Mouse (Mus musculus) lung, embryonic 14.5 days (tissue): Measurements from ENCODE around the gene Ott. TPM values are rescaled to one million over a fixed set of nuclear protein-coding genes. Genes with fewer than 3 reads are reported as not detected.
"Not testable (repeated sequence)": the region's sequence is repeated elsewhere in the genome, so short reads cannot be mapped to it uniquely, and the experiment has no call there.

Experiments used
- ATAC-seq: fragments of 200-750 bp; cut with Nextera tagmentation; 2 replicates; pipeline ENCODE4 v1.8.0; 2017; ENCODE audit warnings: mild to moderate bottlenecking, moderate TSS enrichment, moderate library complexity; ENCODE audit not compliant: insufficient read depth
- DNase-seq: peaks from one replicate; pipeline ENCODE4 v3.0.0-alpha.2; 2015
- H3K27ac ChIP-seq: fragments of 300-500 bp; sonication (generic); 2 replicates; pipeline ENCODE4 v1.5.1; 2014; ENCODE audit warnings: low read depth, mild to moderate bottlenecking, moderate library complexity
- H3K27me3 ChIP-seq: fragments of 300-500 bp; sonication (generic); 2 replicates; pipeline ENCODE4 v1.6.1; 2014; ENCODE audit warnings: low read length, control low read depth; ENCODE audit not compliant: insufficient read depth
- H3K36me3 ChIP-seq: fragments of 300-500 bp; sonication (generic); 2 replicates; pipeline ENCODE4 v1.6.1; 2014; ENCODE audit warnings: control low read depth; ENCODE audit not compliant: insufficient read depth
- H3K4me1 ChIP-seq: fragments of 300-500 bp; sonication (generic); 2 replicates; pipeline ENCODE4 v1.6.1; 2014; ENCODE audit warnings: antibody characterized with exemption, control low read depth; ENCODE audit not compliant: insufficient read depth
- H3K4me2 ChIP-seq: fragments of 300-500 bp; sonication (generic); 2 replicates; pipeline ENCODE4 v1.6.1; 2014; ENCODE audit warnings: mild to moderate bottlenecking
- H3K4me3 ChIP-seq: fragments of 300-500 bp; sonication (generic); 2 replicates; pipeline ENCODE4 v1.5.1; 2014; ENCODE audit warnings: low read depth, low read length
- H3K9ac ChIP-seq: fragments of 300-500 bp; sonication (generic); 2 replicates; pipeline ENCODE4 v1.6.1; 2014
- H3K9me3 ChIP-seq: fragments of 300-500 bp; sonication (generic); 2 replicates; pipeline ENCODE4 v1.6.1; 2016; ENCODE audit warnings: low read depth, low read length, control low read depth
- WGBS: fragments of 180-500 bp; shearing (Covaris S2); extraction: QIAGEN DNeasy Blood & Tissue Kit; methylation state at CpG from one replicate; pipeline ENCODE4 v1.1.7; 2014; 5-methylcytosine and 5-hydroxymethylcytosine counted together
- polyA plus RNA-seq: library from polyadenylated mRNA; unstranded; fragments of >200 nt; fragmentation: Nextera tagmentation; extraction: Ambion mirVana; gene quantifications from 2 replicates; pipeline ENCODE4 v1.2.1, GENCODE M21; 2014

Gene Ott
- polyA plus RNA-seq = not detected in 2 replicates

GRCm38 (mm10) chrX:149073982-149074381 lies at the start of gene Ott:
TSS of gene Ott (plus strand) at chrX:149074282.
- no CpG with 5 or more reads among the region's 5 CpGs for WGBS
- not testable (repeated sequence) for ATAC-seq, H3K27me3 ChIP-seq, H3K36me3 ChIP-seq, H3K9me3 ChIP-seq, H3K9ac ChIP-seq, H3K4me1 ChIP-seq, H3K4me3 ChIP-seq, DNase-seq, H3K27ac ChIP-seq, H3K4me2 ChIP-seq

Other genes starting within 250 kb of the Ott start
- gene Luzp4, start 216.6 kb upstream of the Ott start, polyA plus RNA-seq = not detected in 2 replicates
- not detected in 2 replicates for gene Gm15093, start 198.1 kb downstream of the Ott start, polyA plus RNA-seq